Mouse (Mus musculus): ENCODE measurements around the gene Xdh.

GRCm38 (mm10) chr17:73964856-73965255 is 14.9 kb upstream of the Xdh start:
- TF ChIP-seq POLR2A (IDR thresholded peaks at IDR 0.05; ENCODE audit: insufficient read length, low read depth) = no peak
- TF ChIP-seq E2F4 (IDR thresholded peaks at IDR 0.05; ENCODE audit: insufficient read depth) = no peak
- no peak for TF ChIP-seq MAX (IDR thresholded peaks at IDR 0.05; ENCODE audit: low read depth)
- TF ChIP-seq TCF3 (IDR thresholded peaks at IDR 0.05; ENCODE audit: insufficient read length, low read depth) = no peak
- TF ChIP-seq TCF12 (IDR thresholded peaks at IDR 0.05; ENCODE audit: insufficient read depth, poor library complexity, severe bottlenecking) = no peak
- no peak for TF ChIP-seq USF1 (IDR thresholded peaks at IDR 0.05; ENCODE audit: low read depth)
- no peak for TF ChIP-seq POLR2AphosphoS2 (IDR thresholded peaks at IDR 0.05; ENCODE audit: insufficient read length, low read depth)
- TF ChIP-seq MYOG (IDR thresholded peaks at IDR 0.05; ENCODE audit: control insufficient read depth in 1 of 3, insufficient read depth in 1 of 3, insufficient read length in 2 of 3, low read depth in 2 of 3) = no peak
- TF ChIP-seq CEBPB (IDR thresholded peaks at IDR 0.05; ENCODE audit: insufficient read depth, poor library complexity, severe bottlenecking) = no peak
